Mouse (Mus musculus) cerebral cortex, adult 2 months (tissue): ENCODE data around the gene Mrfap1.

Experiments used
- WGBS: fragments of 180-500 bp; shearing (Covaris S2); methylation state at CpG from one replicate; pipeline ENCODE4 v1.1.7; 2018; 5-methylcytosine and 5-hydroxymethylcytosine counted together

Mrfap1 gene

DNA sequence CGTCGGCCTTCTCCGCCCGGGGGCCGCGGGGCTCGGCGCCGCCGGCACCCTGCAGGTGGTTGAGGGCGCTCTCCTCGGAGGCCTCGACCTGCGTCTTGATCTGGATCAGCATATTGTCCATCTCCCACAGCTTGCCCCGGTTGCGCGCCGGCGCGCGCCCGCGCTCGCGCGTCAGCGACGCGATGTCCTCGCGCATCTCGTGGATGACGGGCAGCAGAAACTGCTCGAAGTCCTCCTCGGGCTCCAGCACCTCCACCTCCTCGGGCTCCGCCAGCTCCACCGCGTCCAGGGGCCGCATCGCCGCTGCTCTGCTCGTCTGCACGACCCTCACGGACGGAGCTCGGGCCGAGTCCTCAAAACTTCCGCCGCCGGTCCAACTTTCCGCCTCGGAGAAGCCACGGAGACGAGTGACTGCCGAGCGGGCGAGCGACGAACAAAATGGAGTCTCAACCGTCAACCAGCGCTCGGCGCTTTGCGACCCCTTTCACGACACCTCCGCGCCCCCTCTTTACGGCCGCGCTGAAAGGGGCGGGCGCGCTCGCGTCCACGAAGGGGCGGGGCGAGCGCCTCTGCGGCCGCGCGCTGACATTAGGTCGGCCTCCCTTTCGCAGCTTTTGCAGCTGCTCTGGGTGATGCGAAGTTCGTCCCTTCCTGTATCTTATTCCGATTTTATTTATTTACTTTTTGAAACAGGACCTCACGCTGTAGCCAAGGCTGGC lies at the start of gene Mrfap1:
Gene Mrfap1, minus strand, starts transcription at position 477 of the 719 bp plus-strand sequence.
- WGBS, result under 1% methylated on average over 90 of the region's 90 CpGs

DNA sequence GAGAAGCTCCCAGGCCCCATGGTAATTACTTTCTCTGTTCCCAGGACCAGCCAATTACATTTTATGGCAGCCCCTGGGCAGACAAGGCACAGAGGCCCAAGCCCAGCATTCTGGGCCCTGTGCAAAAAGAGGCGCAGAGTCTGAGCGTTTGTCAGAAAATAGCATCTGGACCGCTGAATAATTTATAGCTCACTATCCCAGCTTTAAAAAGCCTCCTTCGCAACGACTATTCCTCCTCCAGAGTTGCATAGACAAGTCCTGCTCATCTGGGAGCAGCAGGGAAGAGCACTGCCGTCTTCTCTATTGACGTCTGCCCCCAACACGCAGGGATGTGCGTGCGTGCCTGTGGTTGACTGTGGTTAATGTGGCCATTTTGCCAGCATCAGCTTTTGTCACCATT lies 47.9 kb upstream of the Mrfap1 start:
- WGBS, result 44% methylated on average over 10 of the region's 10 CpGs

DNA sequence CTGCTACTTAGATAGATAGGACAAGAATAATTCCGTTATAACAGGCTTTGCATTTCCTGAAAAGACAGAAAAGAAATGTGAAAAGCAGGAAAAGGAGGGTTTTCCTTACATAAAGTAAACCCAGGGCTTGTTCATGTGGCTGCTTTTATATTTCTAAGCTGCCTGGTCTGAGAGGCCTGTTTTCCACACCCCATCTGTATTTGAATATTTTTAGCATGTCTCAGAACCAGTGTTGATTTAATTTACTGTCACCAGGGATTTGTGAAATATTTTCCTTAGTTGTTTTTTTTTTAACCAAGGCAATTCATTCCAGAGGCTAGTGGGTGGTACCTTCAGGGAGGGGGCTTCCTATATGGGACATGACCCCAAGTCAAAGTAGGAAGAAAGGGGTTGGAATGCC lies 45.1 kb upstream of the Mrfap1 start:
- WGBS, result 32% methylated on average over 1 of the region's 1 CpGs

DNA sequence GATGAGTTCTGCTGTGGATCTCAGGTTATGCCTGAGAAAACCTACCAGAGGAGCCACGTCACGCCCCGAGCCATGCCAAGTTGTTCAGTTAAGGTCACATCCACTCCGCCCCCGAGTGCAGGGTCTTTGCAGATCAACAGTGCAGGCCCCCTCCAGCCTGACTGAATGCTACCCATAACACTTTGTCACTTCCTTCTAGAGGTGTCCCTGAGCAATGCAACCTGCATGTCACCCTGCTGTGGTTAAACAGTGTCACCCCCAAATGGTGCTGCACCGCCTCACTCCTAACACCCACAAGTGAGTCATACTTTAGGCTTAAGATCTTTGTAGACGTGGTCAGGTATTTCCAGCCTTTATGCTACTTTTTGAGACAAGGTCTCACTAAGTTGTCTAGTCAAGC lies 43.5 kb upstream of the Mrfap1 start:
- WGBS, result 76% methylated on average over 7 of the region's 7 CpGs

DNA sequence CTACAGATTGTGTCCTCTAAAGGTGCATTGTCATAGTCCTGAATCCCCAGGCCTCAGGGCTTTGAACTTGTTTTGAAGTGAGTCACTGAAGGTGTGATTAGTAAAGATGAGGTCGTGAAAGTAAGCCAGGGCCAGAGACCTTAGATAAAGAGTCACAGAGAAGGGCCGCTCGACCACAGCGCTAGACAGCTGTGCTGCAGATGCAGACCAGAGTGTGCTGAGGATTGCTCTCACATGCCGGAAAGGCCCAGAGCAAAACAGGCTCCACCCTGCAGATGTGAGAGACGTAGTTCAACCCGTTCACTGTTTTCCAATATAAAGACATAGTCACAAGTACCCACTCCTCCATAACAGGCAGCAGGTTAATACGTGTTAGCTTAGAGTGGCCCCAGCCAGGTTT lies 43.0 kb upstream of the Mrfap1 start:
- WGBS, result 63% methylated on average over 8 of the region's 8 CpGs

DNA sequence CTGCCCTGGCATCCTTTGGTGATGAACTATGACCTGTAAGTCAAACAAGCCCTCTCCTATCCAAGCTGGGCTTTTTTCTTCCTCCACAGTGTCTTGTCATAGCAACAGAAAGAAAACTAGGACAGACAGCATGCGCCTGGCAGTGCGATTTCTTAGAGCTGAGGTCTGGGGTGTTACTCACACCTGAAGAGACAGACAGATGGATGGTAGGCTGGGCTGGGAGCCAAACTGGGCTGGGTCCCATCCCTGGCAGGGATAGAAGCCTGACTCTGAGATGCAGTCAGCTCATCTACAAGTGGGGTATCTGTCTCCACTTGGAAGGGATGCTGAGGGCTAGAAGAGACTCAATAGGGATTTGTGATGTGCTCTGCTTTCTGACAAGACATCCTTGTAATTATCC lies 42.5 kb upstream of the Mrfap1 start:
- 44% methylated on average over 2 of the region's 2 CpGs for WGBS

DNA sequence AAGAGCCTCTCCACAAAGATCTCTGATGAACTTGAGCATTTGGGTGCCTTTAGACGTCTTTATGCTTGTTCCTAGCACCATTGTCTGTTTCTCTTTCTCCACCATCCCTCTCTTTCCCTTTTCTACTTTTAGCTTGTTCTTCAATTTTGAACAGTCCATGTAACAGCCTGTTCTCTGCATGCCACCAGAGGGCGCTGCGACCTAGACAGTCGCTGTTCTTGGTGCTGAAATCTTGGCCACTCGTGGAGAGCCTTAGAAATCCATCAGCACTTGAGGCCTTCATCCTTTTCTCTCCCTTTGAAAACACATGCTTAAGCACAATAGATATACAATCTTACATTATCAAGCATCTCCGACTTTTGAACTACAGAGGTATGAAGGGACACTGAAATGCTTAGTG lies 39.4 kb upstream of the Mrfap1 start:
- 5% methylated on average over 6 of the region's 6 CpGs for WGBS

DNA sequence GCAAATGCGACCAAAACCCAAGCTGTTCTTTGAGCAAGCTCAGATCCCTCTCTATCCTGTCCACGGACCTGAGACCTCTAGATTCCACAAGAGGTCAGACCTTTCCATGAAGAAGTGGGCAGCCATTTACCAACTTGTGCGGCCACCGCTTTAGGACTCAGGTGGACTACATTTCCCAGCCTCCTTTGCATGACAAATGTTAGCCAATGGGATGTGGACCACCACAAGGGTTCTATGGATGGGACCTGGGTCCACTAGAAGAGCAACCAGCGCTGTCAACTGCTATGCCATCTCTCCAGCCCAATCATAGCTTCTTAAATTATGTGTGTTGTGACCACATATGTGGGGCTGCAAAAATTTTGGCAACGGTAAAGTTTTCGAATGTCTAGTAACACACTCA lies 34.7 kb upstream of the Mrfap1 start:
- WGBS, result 65% methylated on average over 7 of the region's 7 CpGs

DNA sequence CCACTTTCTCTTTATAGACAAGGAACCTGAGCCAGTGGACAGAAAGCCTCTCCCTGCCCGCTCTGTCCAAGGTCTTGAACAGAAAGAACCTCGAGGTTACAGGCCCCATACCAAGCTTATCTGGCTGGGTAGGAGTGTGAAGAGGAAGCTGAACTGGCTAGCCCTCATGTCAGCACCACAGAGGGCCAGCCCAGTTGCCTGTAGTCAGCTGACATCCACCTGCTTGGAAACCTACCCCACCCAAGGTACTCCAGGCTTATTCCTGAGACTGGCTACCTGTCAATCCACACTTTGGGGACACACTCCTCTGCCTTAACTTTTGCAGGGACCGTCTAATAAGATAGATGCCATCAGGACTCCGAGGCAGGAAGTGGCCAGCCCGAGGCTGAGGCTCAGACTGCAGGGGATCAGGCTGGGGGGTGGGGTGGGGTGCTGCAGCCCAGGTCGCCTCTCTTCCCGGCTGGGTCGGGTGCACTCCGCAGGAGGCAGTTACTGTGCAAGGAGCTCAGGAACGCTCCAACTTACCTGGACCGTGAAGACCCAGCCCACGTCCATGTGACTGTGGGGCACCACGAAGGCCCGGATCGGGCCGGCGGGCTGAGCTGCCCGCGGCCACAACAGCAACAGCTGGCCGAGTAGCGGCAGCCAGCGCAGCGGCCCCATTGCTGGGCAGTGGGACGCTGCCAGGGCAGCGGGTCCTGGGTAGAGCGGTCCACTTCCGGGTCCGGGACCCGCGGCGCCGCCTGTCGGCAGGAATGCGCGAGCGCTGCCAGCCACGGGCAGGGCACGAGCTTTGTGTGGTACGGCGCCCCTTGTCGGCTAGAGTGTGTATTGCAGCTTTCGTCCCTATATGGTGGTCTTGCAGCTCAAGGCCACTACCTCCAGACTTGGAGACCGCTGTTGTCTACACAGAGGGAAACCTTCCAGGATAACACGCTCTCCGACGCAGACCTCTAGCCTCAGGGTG lies 33.6 kb upstream of the Mrfap1 start, which contains the start of gene Man2b2:
Gene Man2b2, minus strand, starts transcription at position 741 of the 967 bp plus-strand sequence.
- WGBS, result 5% methylated on average over 46 of the region's 46 CpGs

DNA sequence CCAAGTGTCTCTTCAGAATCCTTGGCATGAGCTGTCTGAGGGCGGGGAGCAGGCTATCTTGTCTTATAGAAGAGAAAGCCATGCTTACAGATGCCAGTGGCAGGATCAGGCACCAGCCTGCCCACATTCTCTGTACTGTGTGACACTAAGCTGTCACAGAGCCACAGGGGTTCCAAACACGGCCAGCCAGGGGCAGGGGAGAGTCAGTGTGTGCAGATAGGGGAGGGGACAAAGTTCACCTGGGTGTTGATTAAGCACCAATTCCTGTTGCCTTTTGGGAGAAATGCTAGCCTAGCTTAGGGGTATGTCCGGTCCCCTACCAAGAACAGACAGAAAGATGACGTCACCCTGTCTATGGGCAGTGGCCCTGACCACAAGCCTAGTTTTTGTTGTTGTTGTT lies 32.5 kb upstream of the Mrfap1 start:
- 83% methylated on average over 4 of the region's 4 CpGs for WGBS

DNA sequence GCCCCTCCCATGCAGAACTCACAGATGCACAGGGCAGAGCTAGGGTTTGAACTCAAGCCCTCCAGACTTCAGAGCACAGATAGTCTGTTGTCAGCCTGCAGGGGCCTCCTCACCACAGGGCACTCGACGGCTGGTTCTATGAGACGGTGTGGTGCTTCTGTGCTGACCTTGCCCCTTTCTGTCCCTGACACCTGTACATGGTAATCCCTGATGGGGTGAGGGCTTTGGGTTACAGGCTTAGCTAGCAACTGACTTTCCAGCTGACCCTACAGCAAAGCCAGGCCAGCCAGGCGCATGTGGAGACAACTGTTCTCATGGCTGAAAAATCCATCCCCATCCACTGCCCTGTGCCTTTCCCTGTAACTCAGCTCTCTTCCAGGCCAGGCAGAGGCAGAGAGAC lies 26.3 kb upstream of the Mrfap1 start:
- 94% methylated on average over 4 of the region's 4 CpGs for WGBS

DNA sequence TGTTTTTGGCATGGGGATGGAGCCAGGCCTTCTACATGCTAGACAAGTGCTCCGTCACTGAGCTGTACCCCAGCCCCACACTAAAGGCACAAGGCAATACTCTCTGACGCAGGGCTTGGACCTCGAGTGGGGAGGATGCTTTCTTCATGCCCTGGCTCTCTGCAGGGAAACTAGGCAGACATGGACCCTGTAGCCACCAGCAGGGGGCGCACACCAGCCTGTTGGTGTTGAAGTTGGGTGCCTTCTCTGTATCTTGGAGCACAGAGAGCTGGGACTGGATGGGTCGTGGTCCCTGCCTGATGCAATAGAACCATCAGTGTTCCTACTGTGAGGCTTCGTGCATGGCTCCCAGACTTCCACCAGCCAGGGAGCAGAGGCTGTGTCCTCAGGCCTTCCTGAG lies 23.6 kb upstream of the Mrfap1 start:
- WGBS, result 52% methylated on average over 6 of the region's 6 CpGs

DNA sequence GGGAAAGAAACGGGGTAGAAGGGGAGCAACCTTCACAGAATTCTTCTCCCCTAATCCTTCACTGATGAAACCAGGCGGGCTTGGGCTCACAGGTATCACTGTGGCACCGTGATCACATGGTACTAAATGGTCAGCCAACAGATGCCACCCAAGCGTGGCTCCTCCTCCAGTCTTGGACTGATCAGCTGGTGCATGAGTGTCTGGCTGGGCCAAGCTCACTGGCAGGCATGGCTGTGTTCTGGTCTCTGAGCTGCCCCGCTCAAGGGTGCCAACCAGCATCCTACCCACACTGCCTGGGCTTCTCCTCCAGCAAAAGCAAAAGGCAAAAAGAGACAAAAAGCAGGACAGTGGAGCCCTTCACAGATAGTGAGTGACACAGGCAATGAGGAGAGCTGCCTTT lies 23.2 kb upstream of the Mrfap1 start:
- 87% methylated on average over 5 of the region's 5 CpGs for WGBS

DNA sequence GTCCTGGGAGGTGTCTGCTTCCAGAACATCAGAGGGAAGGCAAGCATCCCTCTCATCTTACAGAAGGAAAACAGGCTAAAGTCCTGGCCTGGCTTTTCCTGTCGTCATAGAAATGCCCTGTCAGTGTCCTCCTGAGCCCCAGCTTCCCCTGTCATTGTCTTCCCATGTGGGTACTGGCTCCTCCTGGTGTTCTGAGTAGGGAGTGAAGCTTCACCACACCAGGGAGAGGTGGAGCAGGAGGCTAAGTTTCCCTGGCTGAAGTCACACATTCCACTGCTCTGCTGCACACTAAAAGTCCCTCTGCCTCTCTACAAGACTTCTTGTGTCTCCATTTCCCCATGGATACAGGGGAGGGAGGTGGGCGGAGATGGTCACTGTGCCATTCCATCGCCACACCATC lies 21.2 kb upstream of the Mrfap1 start:
- WGBS, result 78% methylated on average over 3 of the region's 3 CpGs

DNA sequence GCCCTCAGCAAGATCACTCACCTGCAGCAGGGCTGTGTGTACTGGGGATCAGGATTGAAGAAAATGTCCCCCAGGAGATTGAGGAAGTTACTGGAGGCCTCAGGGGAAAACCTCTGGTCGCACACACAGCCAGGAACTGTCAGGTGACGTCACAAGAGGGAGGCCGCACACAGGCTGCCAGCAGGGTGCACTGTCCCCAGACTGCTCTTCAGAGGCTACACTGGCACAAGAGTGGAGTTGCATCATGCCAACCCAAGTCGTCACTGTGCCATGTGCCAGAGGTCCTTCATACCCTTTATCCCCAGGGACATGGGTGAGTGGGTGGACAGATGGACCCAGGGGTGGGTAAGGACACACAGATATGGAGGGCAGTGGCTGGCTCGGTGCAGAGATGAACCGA lies 18.0 kb upstream of the Mrfap1 start:
- WGBS, result 74% methylated on average over 6 of the region's 6 CpGs

DNA sequence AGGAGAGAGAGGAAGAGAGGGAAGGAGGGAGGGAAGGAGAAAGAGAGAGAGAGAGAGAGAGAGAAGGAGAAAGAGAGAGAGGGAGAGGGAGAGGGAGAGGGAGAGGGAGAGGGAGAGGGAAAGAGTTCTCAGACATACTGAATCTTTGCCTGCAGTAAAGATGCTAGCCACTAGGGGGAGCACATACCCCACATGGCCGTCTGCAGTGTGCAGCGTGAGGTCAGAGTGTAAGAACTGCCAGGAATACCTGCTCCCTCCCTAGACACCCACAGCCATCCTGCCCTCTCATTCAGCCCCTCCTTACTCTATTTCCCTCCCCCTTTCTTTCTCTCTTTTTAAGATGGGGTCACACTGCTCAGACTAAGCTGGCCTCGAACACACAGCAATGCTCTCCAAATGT lies 14.8 kb upstream of the Mrfap1 start:
- WGBS, result 27% methylated on average over 3 of the region's 3 CpGs

DNA sequence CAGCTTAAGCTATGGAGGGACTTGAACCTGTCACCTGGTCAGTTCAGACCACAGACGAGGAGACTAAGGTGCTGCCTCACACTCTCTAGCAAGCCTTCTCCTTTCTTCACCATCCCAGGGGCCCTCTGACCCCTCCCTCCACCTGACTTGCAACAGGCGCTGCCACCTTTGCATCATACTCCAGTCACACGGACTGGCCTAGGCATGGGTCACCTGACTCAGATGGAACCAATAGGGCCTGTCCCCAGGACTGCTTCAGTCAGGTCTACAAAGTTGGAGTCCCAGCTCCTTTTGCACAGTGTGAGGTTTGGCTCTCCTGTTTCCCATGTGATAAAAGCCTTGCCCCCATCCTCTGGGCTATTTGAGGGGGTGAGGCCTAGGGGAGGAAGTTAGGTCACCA lies 14.1 kb upstream of the Mrfap1 start:
- 86% methylated on average over 3 of the region's 3 CpGs for WGBS

DNA sequence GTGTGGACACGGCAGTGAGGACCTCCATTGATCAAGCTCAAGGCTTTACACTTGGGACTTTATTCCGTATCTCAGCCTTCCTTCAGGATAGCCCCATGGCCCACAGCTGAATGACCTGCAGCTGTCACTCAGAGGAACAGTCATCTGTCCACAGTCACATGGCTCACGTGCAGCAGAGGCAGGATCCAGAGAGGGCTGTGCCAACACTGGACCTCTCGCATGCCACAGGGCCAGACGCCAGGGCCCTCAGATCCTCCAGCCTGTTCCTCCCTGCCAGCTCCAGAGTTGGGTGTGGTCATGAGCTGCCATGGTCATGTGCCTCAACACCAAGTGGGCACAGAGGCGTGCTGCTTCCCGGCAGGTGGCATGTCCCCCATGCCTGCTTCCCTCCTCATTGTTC lies 12.6 kb upstream of the Mrfap1 start:
- 91% methylated on average over 7 of the region's 7 CpGs for WGBS

DNA sequence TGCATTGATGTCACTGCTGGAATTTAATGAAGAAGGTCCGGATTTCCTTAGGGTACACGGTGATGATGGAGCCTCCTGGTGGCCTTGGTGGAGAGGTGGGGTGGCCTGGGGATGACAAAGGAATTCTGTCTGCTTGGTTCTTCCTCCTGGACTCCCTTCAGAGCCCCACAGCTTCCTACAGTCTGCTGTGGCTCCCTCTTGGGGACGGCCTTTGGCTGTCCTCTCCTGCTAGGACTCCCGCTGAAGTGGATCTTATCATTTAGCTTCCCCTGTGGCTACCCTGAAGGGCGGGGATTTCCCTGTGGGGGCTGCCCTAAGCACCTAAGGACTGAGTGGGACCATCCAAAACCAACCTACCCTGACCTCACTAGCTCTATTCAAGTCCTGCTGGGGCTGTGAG lies 10.5 kb upstream of the Mrfap1 start:
- 62% methylated on average over 5 of the region's 5 CpGs for WGBS

DNA sequence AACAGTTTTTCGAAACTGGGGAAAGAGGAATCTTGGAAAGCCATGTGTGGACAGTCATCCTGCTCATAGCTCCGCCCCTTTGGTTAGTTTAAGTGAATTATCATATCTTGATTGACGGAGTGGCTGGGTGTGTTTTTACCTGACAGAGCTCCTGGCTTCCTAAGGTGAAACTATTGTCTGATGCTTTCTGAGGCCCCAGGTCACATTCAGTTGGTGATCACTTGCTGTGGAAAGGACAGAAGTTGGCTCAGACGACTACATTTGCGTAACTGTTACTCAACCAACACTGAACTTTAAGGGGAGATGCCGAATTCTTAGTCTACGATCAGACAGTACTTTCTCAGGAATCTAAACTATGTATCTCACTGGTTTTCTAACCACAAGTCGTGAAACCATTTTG lies 719 bp upstream of the Mrfap1 start:
- WGBS, result 63% methylated on average over 8 of the region's 8 CpGs

DNA sequence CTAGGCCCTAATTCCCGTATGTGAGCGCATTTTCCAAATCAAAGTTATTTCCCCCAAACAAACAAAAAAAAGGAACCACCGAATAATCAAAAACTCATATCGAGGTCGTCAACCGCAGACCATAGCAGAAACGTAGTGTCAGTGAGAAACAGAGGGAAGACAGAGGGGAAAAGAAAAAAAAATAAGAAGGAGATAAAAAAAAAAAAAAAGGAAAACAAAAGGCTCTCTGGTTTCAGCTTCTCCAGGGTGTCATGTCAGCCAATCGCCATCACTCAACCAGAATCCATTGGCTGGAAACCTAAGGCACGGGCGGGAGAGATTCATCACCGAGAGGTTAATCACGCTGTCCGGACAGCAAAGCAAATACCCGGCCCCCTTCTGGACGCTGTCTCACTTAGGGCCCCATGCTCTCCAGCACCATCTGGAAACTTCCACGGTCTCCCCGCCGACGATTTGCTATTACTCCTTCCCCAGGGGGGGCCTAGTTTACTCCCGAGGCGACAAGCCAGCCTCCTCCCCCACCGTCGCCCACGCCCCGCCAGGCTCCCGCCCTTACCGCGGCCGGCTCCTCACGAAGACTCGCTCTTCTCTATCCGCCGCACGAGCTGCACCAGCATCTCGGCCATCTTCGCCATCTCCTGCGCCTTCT lies 801 bp downstream of the Mrfap1 start:
- WGBS, result 2% methylated on average over 35 of the region's 37 CpGs

DNA sequence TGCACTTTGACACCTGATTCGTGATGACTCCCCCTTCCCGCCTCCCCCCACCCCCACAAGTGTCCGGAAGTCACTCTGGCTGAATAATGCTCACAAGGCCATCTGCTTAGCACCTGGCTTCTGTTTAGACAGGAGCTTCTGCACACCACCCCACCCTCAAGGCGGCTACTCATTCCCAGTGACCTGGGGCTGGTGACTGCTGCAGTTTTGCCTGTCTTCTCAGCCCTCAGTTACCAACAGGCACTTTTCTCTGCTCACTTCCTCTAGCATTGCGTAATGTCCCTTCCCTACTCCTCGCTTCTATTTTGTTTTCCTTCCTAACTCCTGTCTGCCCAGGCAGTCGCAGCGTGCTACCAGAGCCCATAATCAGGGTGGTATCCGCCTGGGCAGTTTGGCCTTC lies 4.7 kb downstream of the Mrfap1 start:
- WGBS, result 88% methylated on average over 9 of the region's 9 CpGs
